Mouse (Mus musculus): Measurements from ENCODE around the gene Ier3. TPM values are rescaled to one million over a fixed set of nuclear protein-coding genes. Genes with fewer than 3 reads are reported as not detected.

Gene Ier3
- polyA plus RNA-seq, 1 experiment from 2014 or later = 2.5 TPM

DNA sequence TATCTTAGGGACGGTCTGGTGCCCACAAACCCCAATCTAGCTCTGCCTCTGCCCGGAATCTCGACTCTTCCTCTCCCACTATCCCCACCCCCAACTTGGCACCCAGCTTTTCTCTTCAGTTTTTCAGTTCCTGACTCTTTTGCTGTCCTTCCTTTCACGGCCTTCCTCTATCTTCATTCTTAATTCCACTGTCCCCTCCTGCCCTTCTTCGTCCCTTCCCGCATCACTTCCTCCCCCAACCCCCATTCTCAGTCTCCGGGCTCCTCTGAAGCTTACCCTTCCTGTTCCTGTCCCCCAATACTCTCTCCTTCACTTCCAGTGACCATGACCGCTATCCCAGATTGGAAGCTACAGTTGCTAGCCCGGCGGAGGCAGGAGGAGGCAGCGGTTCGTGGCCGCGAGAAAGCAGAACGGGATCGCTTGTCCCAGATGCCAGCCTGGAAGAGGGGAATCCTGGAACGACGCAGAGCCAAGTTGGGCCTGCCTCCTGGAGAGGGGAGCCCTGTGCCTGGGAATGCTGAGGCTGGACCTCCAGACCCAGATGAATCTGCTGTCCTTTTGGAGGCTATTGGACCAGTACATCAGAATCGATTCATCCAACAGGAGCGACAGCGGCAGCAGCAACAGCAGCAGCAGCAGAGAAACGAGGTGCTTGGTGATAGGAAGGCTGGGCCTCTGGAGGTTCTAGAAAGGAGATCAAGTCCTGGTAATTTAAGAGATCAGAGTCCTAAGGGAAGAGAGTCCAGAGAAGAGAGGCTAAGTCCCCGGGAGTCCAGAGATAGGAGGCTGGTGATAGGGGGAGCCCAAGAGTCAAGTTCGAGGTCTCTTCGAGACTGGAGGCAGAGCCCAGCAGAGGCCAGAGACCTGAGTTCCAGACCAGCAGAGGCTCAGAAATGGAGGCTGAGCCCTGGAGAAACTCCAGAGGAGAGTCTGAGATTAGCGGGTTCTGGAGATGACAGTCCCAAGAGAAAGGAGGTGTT, 45.7 kb downstream of the Ier3 start:
- peak overlapping the region; percentile 77 for H3K4me2 ChIP-seq
- WGBS = 11% methylated on average over 26 of the region's 26 CpGs
- ATAC-seq (ENCODE audit: low FRiP score) = no peak
- H3K27ac ChIP-seq (ENCODE audit: low read depth, low read length) = peak overlapping the region; percentile 99
- H3K36me3 ChIP-seq (ENCODE audit: control insufficient read depth, insufficient read depth, low read length) = peaks cover 11% of the 10 kb centered on the region
- peak overlapping the region; percentile 92 for H3K9ac ChIP-seq (ENCODE audit: low read length)
- H3K27me3 ChIP-seq (ENCODE audit: control insufficient read depth, insufficient read depth, low read length) = no peaks in the 10 kb centered on the region
- H3K4me3 ChIP-seq (ENCODE audit: low read depth, low read length) = peak overlapping the region; percentile 61
- peak; percentile 92 for DNase-seq (ENCODE audit: low spot score, missing footprints)
- H3K4me1 ChIP-seq (ENCODE audit: control insufficient read depth, insufficient read depth, low read length) = peaks cover 36% of the 10 kb centered on the region
- peaks cover 5% of the 10 kb centered on the region for H3K9me3 ChIP-seq (ENCODE audit: control insufficient read depth, low read length)

DNA sequence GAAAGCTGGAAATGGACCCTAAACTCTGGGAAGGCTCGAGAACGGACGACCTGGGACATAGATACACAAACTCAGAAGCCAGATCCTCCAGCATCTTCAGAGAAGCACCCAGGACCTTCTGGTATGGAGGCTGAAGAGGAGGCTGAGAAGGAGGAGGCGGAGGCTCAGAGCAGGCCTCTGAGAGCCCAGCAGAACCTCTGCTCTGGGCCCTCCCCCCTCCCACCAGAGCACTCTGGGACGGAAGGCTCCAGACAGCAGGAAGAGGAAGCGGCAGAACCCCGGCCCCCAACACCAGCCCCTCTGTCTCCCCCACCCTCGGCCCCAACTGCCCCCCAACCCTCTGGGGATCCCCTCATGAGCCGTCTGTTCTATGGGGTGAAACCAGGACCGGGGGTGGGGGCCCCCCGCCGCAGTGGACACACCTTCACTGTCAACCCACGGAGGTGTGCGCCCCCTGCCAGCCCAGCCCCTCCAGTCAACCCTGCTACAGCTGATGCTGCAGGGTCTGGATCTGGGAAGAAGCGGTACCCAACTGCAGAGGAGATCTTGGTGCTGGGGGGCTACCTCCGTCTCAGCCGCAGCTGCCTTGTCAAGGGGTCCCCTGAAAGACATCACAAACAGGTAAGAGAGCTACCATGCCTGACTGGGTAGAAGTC, 46.8 kb downstream of the Ier3 start:
- Histone ChIP-seq H3K27ac (ENCODE audit: low read depth, low read length) (no peak overlapping the region), H3K4me1 (ENCODE audit: control insufficient read depth, insufficient read depth, low read length) (peaks cover 39% of the 10 kb centered on the region), H3K36me3 (ENCODE audit: control insufficient read depth, insufficient read depth, low read length) (peaks cover 11% of the 10 kb centered on the region), H3K9me3 (ENCODE audit: control insufficient read depth, low read length) (peaks cover 5% of the 10 kb centered on the region), H3K4me2 (peak overlapping the region; percentile 77), H3K9ac (ENCODE audit: low read length) (peak overlapping the region; percentile 92), H3K27me3 (ENCODE audit: control insufficient read depth, insufficient read depth, low read length) (no peaks in the 10 kb centered on the region), H3K4me3 (ENCODE audit: low read depth, low read length) (peak overlapping the region; percentile 61)
- peak; percentile 84 for DNase-seq (ENCODE audit: low spot score, missing footprints)
- no peak for ATAC-seq (ENCODE audit: low FRiP score)
- WGBS = 42% methylated on average over 17 of the region's 17 CpGs

DNA sequence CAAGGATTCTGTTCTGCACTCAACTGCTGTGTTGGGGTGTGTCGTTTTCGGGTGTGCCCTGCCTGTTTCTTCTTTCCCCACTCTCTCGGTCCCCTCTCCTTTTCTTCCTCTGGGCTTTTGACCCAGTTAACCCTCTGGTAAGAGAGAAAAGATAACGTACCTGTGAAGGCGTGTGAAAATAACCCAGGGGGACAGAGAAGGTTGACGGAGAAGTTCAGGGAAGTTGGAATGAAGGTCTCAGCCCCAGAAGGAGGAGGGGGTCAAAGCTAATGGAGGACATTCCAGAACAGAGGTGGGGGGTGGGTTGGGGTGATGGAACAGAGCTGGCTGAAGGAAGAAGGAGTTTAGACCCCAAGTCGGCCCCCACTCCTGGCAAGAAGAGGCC, 47.5 kb downstream of the Ier3 start:
- Histone ChIP-seq H3K9ac (ENCODE audit: low read length) (peak overlapping the region; percentile 92), H3K4me3 (ENCODE audit: low read depth, low read length) (peak overlapping the region; percentile 61), H3K27ac (ENCODE audit: low read depth, low read length) (no peak overlapping the region), H3K27me3 (ENCODE audit: control insufficient read depth, insufficient read depth, low read length) (no peaks in the 10 kb centered on the region), H3K4me2 (peak overlapping the region; percentile 77), H3K4me1 (ENCODE audit: control insufficient read depth, insufficient read depth, low read length) (peaks cover 42% of the 10 kb centered on the region), H3K36me3 (ENCODE audit: control insufficient read depth, insufficient read depth, low read length) (peaks cover 11% of the 10 kb centered on the region), H3K9me3 (ENCODE audit: control insufficient read depth, low read length) (peaks cover 5% of the 10 kb centered on the region)
- ATAC-seq (ENCODE audit: low FRiP score) = no peak
- DNase-seq (ENCODE audit: low spot score, missing footprints) = peak; percentile 82
- 6% methylated on average over 7 of the region's 7 CpGs for WGBS

DNA sequence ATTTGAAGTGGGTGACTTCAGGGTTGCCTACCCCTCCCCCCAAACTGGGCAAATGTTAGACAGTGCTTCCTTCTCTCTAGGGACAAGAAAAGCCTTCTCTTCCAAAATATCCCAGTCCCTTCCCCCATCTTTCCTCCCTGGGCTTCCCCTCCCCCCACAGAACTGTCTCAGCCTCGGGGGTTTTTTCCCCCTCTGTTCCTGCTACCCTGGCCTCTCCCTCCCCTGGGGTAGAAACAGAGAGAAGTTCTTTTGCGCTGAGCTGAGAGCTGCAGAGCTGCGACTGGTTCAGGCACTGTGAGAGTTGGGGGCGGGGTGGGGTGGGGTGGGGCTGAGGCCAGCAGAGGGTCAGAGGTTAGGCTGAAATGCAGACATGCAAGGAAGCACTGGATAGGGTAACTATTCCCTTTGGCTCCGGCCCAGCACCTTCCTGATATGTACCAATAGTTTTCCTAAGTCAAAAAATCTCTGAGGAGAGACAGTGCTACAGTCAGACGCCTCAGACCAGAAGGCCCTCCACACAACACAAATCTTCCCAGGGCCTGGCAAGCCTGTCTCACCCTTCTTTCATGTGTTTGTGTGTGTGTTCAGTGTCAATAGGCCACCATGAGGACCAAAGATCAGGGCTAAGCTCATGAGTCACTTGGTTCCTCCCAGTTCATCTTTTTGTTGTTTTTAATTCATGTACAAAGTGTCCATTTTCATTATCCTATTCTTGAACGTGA, 48.0 kb downstream of the Ier3 start:
- Histone ChIP-seq H3K36me3 (ENCODE audit: control insufficient read depth, insufficient read depth, low read length) (peaks cover 14% of the 10 kb centered on the region), H3K9ac (ENCODE audit: low read length) (peak overlapping the region; percentile 92), H3K27me3 (ENCODE audit: control insufficient read depth, insufficient read depth, low read length) (no peaks in the 10 kb centered on the region), H3K4me1 (ENCODE audit: control insufficient read depth, insufficient read depth, low read length) (peaks cover 42% of the 10 kb centered on the region), H3K4me3 (ENCODE audit: low read depth, low read length) (peak overlapping the region; percentile 61), H3K4me2 (peak overlapping the region; percentile 77), H3K27ac (ENCODE audit: low read depth, low read length) (peak overlapping the region; percentile 2; the same call in 1 of the 2 replicates), H3K9me3 (ENCODE audit: control insufficient read depth, low read length) (peaks cover 5% of the 10 kb centered on the region)
- ATAC-seq (ENCODE audit: low FRiP score) = no peak
- 3% methylated on average over 7 of the region's 7 CpGs for WGBS
- peak; percentile 89 for DNase-seq (ENCODE audit: low spot score, missing footprints)

DNA sequence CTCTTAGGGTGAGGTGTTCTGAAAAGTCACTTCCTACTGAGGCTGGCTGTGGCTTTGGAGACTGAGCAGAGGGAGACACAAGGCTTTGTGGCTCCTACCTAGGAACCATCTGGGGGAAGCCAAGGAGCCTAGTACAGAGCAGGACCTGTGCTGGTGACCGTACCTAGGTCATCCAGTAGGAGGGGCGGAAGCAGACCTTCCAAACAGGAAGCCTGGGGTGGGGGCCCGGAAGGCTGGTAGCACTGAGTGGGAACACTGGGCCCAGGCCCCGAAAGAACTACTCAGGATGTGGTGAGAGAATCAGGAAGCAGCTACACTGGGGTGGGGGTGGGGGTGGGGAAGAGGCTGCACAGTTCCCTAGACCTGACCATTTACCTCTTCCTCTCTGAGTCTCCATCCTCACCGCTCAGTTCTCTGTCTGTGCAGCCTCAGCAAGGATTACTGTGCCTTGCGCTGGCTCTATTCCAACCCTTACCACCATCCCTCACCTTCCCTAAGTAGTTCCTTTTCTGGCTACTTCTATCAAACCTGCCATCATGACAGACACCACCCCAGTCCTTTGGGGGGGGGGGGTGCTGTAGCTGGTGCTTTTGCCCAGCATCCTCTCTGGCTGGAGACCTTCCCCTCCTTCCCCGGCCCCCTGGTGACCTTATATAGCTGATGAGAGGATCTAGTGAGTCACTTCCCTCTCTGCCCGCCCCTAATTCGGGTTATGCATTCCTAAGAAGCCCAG, 48.8 kb downstream of the Ier3 start:
- Histone ChIP-seq H3K4me2 (peak overlapping the region; percentile 77), H3K9me3 (ENCODE audit: control insufficient read depth, low read length) (peaks cover 5% of the 10 kb centered on the region), H3K36me3 (ENCODE audit: control insufficient read depth, insufficient read depth, low read length) (peaks cover 18% of the 10 kb centered on the region), H3K27me3 (ENCODE audit: control insufficient read depth, insufficient read depth, low read length) (no peaks in the 10 kb centered on the region), H3K27ac (ENCODE audit: low read depth, low read length) (0 out of 2 replicates have a peak overlapping the region, but pooled peaks have one; percentile 2), H3K4me3 (ENCODE audit: low read depth, low read length) (peak overlapping the region; percentile 61), H3K9ac (ENCODE audit: low read length) (peak overlapping the region; percentile 92), H3K4me1 (ENCODE audit: control insufficient read depth, insufficient read depth, low read length) (peaks cover 37% of the 10 kb centered on the region)
- peak; percentile 83 for DNase-seq (ENCODE audit: low spot score, missing footprints)
- WGBS = 81% methylated on average over 9 of the region's 9 CpGs
- ATAC-seq (ENCODE audit: low FRiP score) = no peak

DNA sequence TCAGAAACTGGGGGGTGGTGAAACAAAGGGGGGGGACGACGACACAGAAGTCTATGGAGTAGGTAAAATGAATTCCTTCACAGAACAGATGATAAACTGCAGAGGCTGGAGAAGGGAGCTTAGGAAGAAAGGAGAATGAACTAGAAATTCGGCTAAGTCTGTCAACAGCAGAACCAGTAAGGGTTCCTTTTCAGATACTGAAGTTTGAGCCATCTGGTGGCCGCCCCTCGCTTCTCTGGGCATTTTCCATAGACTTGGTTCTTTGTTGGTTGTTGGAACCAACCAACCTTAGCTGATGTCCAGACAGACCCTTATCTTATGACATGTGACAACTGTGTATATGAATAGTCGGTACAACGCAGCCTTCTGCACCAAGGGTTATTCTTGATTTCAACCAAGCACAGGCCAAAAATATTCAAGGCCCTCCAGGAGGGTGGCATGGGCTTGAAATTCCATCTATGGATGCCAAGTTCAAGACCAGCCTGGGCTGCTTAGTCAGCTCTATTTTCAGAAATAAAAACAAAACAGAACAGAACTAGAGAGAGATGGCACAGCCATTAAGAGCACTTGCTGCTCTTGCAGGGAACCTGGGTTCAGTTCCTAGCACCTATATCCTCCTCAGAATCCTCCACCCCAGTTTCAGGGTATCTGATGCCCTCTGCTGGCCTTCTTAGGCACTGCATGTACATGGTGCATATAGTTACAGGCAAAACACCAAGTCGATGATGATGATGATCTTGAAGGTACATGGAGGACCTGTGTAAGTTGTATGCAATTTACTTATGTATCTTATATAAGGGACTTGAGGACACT, 49.6 kb downstream of the Ier3 start:
- 90% methylated on average over 8 of the region's 8 CpGs for WGBS
- Histone ChIP-seq H3K27me3 (ENCODE audit: control insufficient read depth, insufficient read depth, low read length) (no peaks in the 10 kb centered on the region), H3K9me3 (ENCODE audit: control insufficient read depth, low read length) (peaks cover 5% of the 10 kb centered on the region), H3K27ac (ENCODE audit: low read depth, low read length) (no peak overlapping the region), H3K4me1 (ENCODE audit: control insufficient read depth, insufficient read depth, low read length) (peaks cover 37% of the 10 kb centered on the region), H3K9ac (ENCODE audit: low read length) (no peak overlapping the region; the same call in 1 of the 2 replicates), H3K36me3 (ENCODE audit: control insufficient read depth, insufficient read depth, low read length) (peaks cover 20% of the 10 kb centered on the region), H3K4me3 (ENCODE audit: low read depth, low read length) (peak overlapping the region; percentile 61; the same call in 1 of the 2 replicates), H3K4me2 (peak overlapping the region; percentile 77)
- DNase-seq (ENCODE audit: low spot score, missing footprints) = peak; percentile 85
- no peak for ATAC-seq (ENCODE audit: low FRiP score)
